Mouse (Mus musculus): ENCODE data around the gene AI661453. TPM values are rescaled to one million over a fixed set of nuclear protein-coding genes. Genes with fewer than 3 reads are reported as not detected.
A peak's percentile ranks its signal among the peaks of the same experiment; 100 is the strongest.

AI661453 gene
- total and polyA plus RNA-seq, 3 experiments = not detected

- Histone ChIP-seq H3K36me3 (ENCODE audit: control insufficient read depth in 1 of 2, insufficient read depth in 2 of 2, low read length in 2 of 2) (peaks cover 0 to 15% of the 10 kb centered on the region in 2 experiments; a peak in 2 of 4 replicates), H3K4me3 (ENCODE audit: control insufficient read depth in 1 of 2, insufficient read depth in 1 of 2, low read depth in 2 of 2, low read length in 2 of 2) (no peak overlapping the region)
- DNase-seq (ENCODE audit: low read depth, low spot score) = peak; percentile 58
Observed at GRCm38 (mm10) chr17:47516232-47516631, 79.8 kb downstream of the AI661453 start.

GRCm38 (mm10) chr17:47518205-47518604 is 81.8 kb downstream of the AI661453 start:
- no peak overlapping the region for H3K4me3 ChIP-seq (ENCODE audit: control insufficient read depth in 1 of 2, insufficient read depth in 1 of 2, low read depth in 2 of 2, low read length in 2 of 2)
- no peak overlapping the region for H3K9ac ChIP-seq (ENCODE audit: control insufficient read depth, low read depth, low read length, poor library complexity, severe bottlenecking)
- peaks cover 2% of the 10 kb centered on the region; the same call in 1 of the 2 replicates for H3K79me2 ChIP-seq (ENCODE audit: control insufficient read depth, insufficient read depth, low read length, poor library complexity)
- TF ChIP-seq RCOR1 (IDR thresholded peaks at IDR 0.05; ENCODE audit: low read depth, low read length) (no peak), RAD21 (IDR thresholded peaks at IDR 0.05; ENCODE audit: low read depth, low read length) (no peak), E2F4 (IDR thresholded peaks at IDR 0.05; ENCODE audit: borderline replicate concordance, low read depth, low read length) (no peak), USF1 (IDR thresholded peaks at IDR 0.05; ENCODE audit: low read depth, low read length) (no peak), JUND (IDR thresholded peaks at IDR 0.05; ENCODE audit: low read depth, low read length) (no peak), ZC3H11A (IDR thresholded peaks at IDR 0.05; ENCODE audit: low read depth, low read length) (no peak), KAT2A (conservative IDR thresholded peaks at IDR 0.05; ENCODE audit: low read depth, low read length) (no peak)
- peaks cover 16 to 32% of the 10 kb centered on the region in 2 experiments for H3K4me1 ChIP-seq (ENCODE audit: control insufficient read depth in 1 of 2, insufficient read depth in 2 of 2, low read length in 2 of 2)
- no peaks in the 10 kb centered on the region for H3K27me3 ChIP-seq (ENCODE audit: control insufficient read depth in 1 of 2, insufficient read depth in 2 of 2, low read length in 2 of 2)
- no peak for DNase-seq (ENCODE audit: low read depth, low spot score)
- no peaks in the 10 kb centered on the region for H3K9me3 ChIP-seq (replicated peaks; ENCODE audit: insufficient read depth, low read length)
- peaks cover 0 to 25% of the 10 kb centered on the region in 2 experiments; a peak in 2 of 4 replicates for H3K36me3 ChIP-seq (ENCODE audit: control insufficient read depth in 1 of 2, insufficient read depth in 2 of 2, low read length in 2 of 2)
- no peak overlapping the region for H3K27ac ChIP-seq (ENCODE audit: control insufficient read depth, low read depth, low read length)

More at GRCm38 (mm10) chr17:47516232-47516631, 79.8 kb downstream of the AI661453 start:
- Histone ChIP-seq H3K27ac (ENCODE audit: control insufficient read depth, low read depth, low read length) (no peak overlapping the region), H3K9ac (ENCODE audit: control insufficient read depth, low read depth, low read length, poor library complexity, severe bottlenecking) (no peak overlapping the region), H3K79me2 (ENCODE audit: control insufficient read depth, insufficient read depth, low read length, poor library complexity) (no peaks in the 10 kb centered on the region; the same call in 1 of the 2 replicates), H3K27me3 (ENCODE audit: control insufficient read depth in 1 of 2, insufficient read depth in 2 of 2, low read length in 2 of 2) (no peaks in the 10 kb centered on the region), H3K4me1 (ENCODE audit: control insufficient read depth in 1 of 2, insufficient read depth in 2 of 2, low read length in 2 of 2) (peaks cover 5 to 26% of the 10 kb centered on the region in 2 experiments), H3K9me3 (replicated peaks; ENCODE audit: insufficient read depth, low read length) (no peaks in the 10 kb centered on the region)
- TF ChIP-seq MAX (IDR thresholded peaks at IDR 0.05; ENCODE audit: low read length) (no peak), RCOR1 (IDR thresholded peaks at IDR 0.05; ENCODE audit: low read depth, low read length) (no peak), CTCF (IDR thresholded peaks at IDR 0.05 in 2 of 3, conservative IDR thresholded peaks at IDR 0.05 in 1 of 3; ENCODE audit: control insufficient read depth in 1 of 3, insufficient read depth in 1 of 3, low read depth in 2 of 3, low read length in 3 of 3, poor library complexity in 1 of 3, severe bottlenecking in 1 of 3) (peak; percentile 32 to 45 (median 35); a peak in 5 of 6 replicates), POLR2A (IDR thresholded peaks at IDR 0.05; ENCODE audit: control insufficient read depth in 1 of 2, insufficient read depth in 1 of 2, low read depth in 1 of 2, low read length in 2 of 2, poor library complexity in 1 of 2) (no peak)

Other genes with a start within 250 kb of the AI661453 start
- 75.2 and 78.9 TPM in 2 replicates for gene Mrps10, start 67.7 kb upstream of the AI661453 start, total RNA-seq (2012; rRNA removed)
- 100 to 1,000 TPM; 107 to 442 TPM for gene Mrps10, start 67.7 kb upstream of the AI661453 start, polyA plus RNA-seq (2012; ENCODE audit: insufficient read depth in 1 of 2, insufficient read length in 2 of 2, low read depth in 1 of 2, low replicate concordance in 2 of 2, missing spikeins in 1 of 2)
- gene Guca1b, start 51.2 kb upstream of the AI661453 start, total RNA-seq (2012; rRNA removed) = 0.85 and 1.3 TPM in 2 replicates
- gene Guca1b, start 51.2 kb upstream of the AI661453 start, polyA plus RNA-seq (2012; ENCODE audit: insufficient read depth in 1 of 2, insufficient read length in 2 of 2, low read depth in 1 of 2, low replicate concordance in 2 of 2, missing spikeins in 1 of 2) = 1 to 10 TPM in 1 of 2 experiments, not detected in 1; 3.1 TPM
- 1.5 and 2.3 TPM in 2 replicates for gene Guca1a, start 36.0 kb upstream of the AI661453 start, total RNA-seq (2012; rRNA removed)
- 1 to 10 TPM in 1 of 2 experiments, not detected in 1; 3.2 TPM for gene Guca1a, start 36.0 kb upstream of the AI661453 start, polyA plus RNA-seq (2012; ENCODE audit: insufficient read depth in 1 of 2, insufficient read length in 2 of 2, low read depth in 1 of 2, low replicate concordance in 2 of 2, missing spikeins in 1 of 2)
- not detected in 2 replicates for gene 1700001C19Rik, start 761 bp downstream of the AI661453 start, total RNA-seq (2012; rRNA removed)
- not detected for gene 1700001C19Rik, start 761 bp downstream of the AI661453 start, polyA plus RNA-seq (2012; ENCODE audit: insufficient read depth in 1 of 2, insufficient read length in 2 of 2, low read depth in 1 of 2, low replicate concordance in 2 of 2, missing spikeins in 1 of 2)
- gene Taf8, start 65.7 kb downstream of the AI661453 start, total RNA-seq (2012; rRNA removed) = 14.4 and 15.2 TPM in 2 replicates
- 10 to 100 TPM in 1 of 2 experiments, not detected in 1; 25.7 TPM for gene Taf8, start 65.7 kb downstream of the AI661453 start, polyA plus RNA-seq (2012; ENCODE audit: insufficient read depth in 1 of 2, insufficient read length in 2 of 2, low read depth in 1 of 2, low replicate concordance in 2 of 2, missing spikeins in 1 of 2)
- 143 TPM in 2 replicates for gene Ccnd3, start 68.4 kb downstream of the AI661453 start, total RNA-seq (2012; rRNA removed)
- gene Ccnd3, start 68.4 kb downstream of the AI661453 start, polyA plus RNA-seq (2012; ENCODE audit: insufficient read depth in 1 of 2, insufficient read length in 2 of 2, low read depth in 1 of 2, low replicate concordance in 2 of 2, missing spikeins in 1 of 2) = 100 to 1,000 TPM in 1 of 2 experiments, not detected in 1; 568 TPM
- gene Bysl, start 174.9 kb downstream of the AI661453 start, total RNA-seq (2012; rRNA removed) = 60.2 and 69.3 TPM in 2 replicates
- 10 to 100 TPM in 1 of 2 experiments, not detected in 1; 85.4 TPM for gene Bysl, start 174.9 kb downstream of the AI661453 start, polyA plus RNA-seq (2012; ENCODE audit: insufficient read depth in 1 of 2, insufficient read length in 2 of 2, low read depth in 1 of 2, low replicate concordance in 2 of 2, missing spikeins in 1 of 2)
- 45.9 and 62.6 TPM in 2 replicates for gene Med20, start 175.0 kb downstream of the AI661453 start, total RNA-seq (2012; rRNA removed)
- 10 to 100 TPM in 1 of 2 experiments, not detected in 1; 45.7 TPM for gene Med20, start 175.0 kb downstream of the AI661453 start, polyA plus RNA-seq (2012; ENCODE audit: insufficient read depth in 1 of 2, insufficient read length in 2 of 2, low read depth in 1 of 2, low replicate concordance in 2 of 2, missing spikeins in 1 of 2)
- gene Gm20517, start 175.0 kb downstream of the AI661453 start, total RNA-seq (2012; rRNA removed) = 1.1 and 2.9 TPM in 2 replicates
- 1 to 10 TPM in 1 of 2 experiments, not detected in 1; 1.9 TPM for gene Gm20517, start 175.0 kb downstream of the AI661453 start, polyA plus RNA-seq (2012; ENCODE audit: insufficient read depth in 1 of 2, insufficient read length in 2 of 2, low read depth in 1 of 2, low replicate concordance in 2 of 2, missing spikeins in 1 of 2)
- gene Usp49, start 194.1 kb downstream of the AI661453 start, total RNA-seq (2012; rRNA removed) = 5.2 and 5.5 TPM in 2 replicates
- 10 to 100 TPM in 1 of 2 experiments, not detected in 1; 16.1 TPM for gene Usp49, start 194.1 kb downstream of the AI661453 start, polyA plus RNA-seq (2012; ENCODE audit: insufficient read depth in 1 of 2, insufficient read length in 2 of 2, low read depth in 1 of 2, low replicate concordance in 2 of 2, missing spikeins in 1 of 2)